Mouse (Mus musculus): ENCODE measurements around the gene Cpox. TPM values are rescaled to one million over a fixed set of nuclear protein-coding genes. Genes with fewer than 3 reads are reported as not detected.

The Cpox gene
- polyA plus RNA-seq, 2 experiments, result 20.3 to 24.4 TPM

GRCm38 (mm10) chr16:58700174-58700573 is 30.1 kb downstream of the Cpox start:
- no peak for DNase-seq (ENCODE audit: low spot score)
- H3K4me1 ChIP-seq (ENCODE audit: control insufficient read depth, insufficient read depth, low read length), result no peaks in the 10 kb centered on the region
- no peaks in the 10 kb centered on the region for H3K36me3 ChIP-seq (ENCODE audit: control insufficient read depth, insufficient read depth, low read length)
- H3K27ac ChIP-seq (replicated peaks; ENCODE audit: low read depth, low read length), result no peak overlapping the region
- TF ChIP-seq POLR2A (IDR thresholded peaks at IDR 0.05; ENCODE audit: borderline replicate concordance, extremely low read depth, insufficient read depth, insufficient read length), result no peak
- H3K4me2 ChIP-seq (replicated peaks; ENCODE audit: low read depth, low read length, severe bottlenecking), result no peak overlapping the region
- ATAC-seq (ENCODE audit: low FRiP score, low read depth), result no peak
- H3K4me3 ChIP-seq (replicated peaks; ENCODE audit: low read length), result no peak overlapping the region
- H3K9me3 ChIP-seq (ENCODE audit: control insufficient read depth, low read length), result no peaks in the 10 kb centered on the region
- WGBS, result 69% methylated on average over 6 of the region's 6 CpGs
- no peak overlapping the region for H3K9ac ChIP-seq (ENCODE audit: low read depth, low read length, severe bottlenecking)
- no peaks in the 10 kb centered on the region for H3K27me3 ChIP-seq (ENCODE audit: control insufficient read depth, insufficient read depth, low read length)

GRCm38 (mm10) chr16:58700816-58701424 is 30.8 kb downstream of the Cpox start:
- 82% methylated on average over 12 of the region's 12 CpGs for WGBS
- Histone ChIP-seq H3K27ac (replicated peaks; ENCODE audit: low read depth, low read length) (no peak overlapping the region), H3K36me3 (ENCODE audit: control insufficient read depth, insufficient read depth, low read length) (no peaks in the 10 kb centered on the region), H3K4me3 (replicated peaks; ENCODE audit: low read length) (no peak overlapping the region), H3K9me3 (ENCODE audit: control insufficient read depth, low read length) (no peaks in the 10 kb centered on the region), H3K4me2 (replicated peaks; ENCODE audit: low read depth, low read length, severe bottlenecking) (no peak overlapping the region), H3K27me3 (ENCODE audit: control insufficient read depth, insufficient read depth, low read length) (no peaks in the 10 kb centered on the region), H3K4me1 (ENCODE audit: control insufficient read depth, insufficient read depth, low read length) (no peaks in the 10 kb centered on the region), H3K9ac (ENCODE audit: low read depth, low read length, severe bottlenecking) (no peak overlapping the region)
- no peak for DNase-seq (ENCODE audit: low spot score)
- ATAC-seq (ENCODE audit: low FRiP score, low read depth), result no peak
- TF ChIP-seq POLR2A (IDR thresholded peaks at IDR 0.05; ENCODE audit: borderline replicate concordance, extremely low read depth, insufficient read depth, insufficient read length), result no peak

DNA sequence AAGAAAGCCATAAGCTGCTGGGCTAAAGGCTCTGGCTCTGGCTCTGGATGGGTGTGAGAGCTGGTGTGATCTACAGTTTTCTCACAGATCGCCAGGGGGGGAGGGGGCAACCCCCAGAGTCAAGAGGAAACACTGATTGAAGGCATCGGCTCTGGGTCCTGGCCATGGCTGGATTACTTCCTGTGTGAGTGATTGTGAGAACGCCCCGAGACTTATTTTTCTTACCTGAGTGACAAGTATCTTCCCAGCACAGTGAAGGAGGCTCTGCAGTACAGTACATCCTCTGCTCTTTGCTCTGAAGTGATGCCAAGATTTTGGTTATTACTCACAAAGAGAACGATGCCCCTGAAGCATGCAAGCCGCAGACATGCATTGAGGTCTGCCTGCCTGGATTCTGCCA is 31.7 kb downstream of the Cpox start:
- Histone ChIP-seq H3K27ac (replicated peaks; ENCODE audit: low read depth, low read length) (no peak overlapping the region), H3K9ac (ENCODE audit: low read depth, low read length, severe bottlenecking) (no peak overlapping the region), H3K27me3 (ENCODE audit: control insufficient read depth, insufficient read depth, low read length) (no peaks in the 10 kb centered on the region), H3K4me2 (replicated peaks; ENCODE audit: low read depth, low read length, severe bottlenecking) (no peak overlapping the region), H3K9me3 (ENCODE audit: control insufficient read depth, low read length) (no peaks in the 10 kb centered on the region), H3K36me3 (ENCODE audit: control insufficient read depth, insufficient read depth, low read length) (no peaks in the 10 kb centered on the region), H3K4me1 (ENCODE audit: control insufficient read depth, insufficient read depth, low read length) (no peaks in the 10 kb centered on the region), H3K4me3 (replicated peaks; ENCODE audit: low read length) (no peak overlapping the region)
- WGBS, result 38% methylated on average over 6 of the region's 6 CpGs
- no peak for DNase-seq (ENCODE audit: low spot score)
- no peak for TF ChIP-seq POLR2A (IDR thresholded peaks at IDR 0.05; ENCODE audit: borderline replicate concordance, extremely low read depth, insufficient read depth, insufficient read length)
- ATAC-seq (ENCODE audit: low FRiP score, low read depth), result no peak

DNA sequence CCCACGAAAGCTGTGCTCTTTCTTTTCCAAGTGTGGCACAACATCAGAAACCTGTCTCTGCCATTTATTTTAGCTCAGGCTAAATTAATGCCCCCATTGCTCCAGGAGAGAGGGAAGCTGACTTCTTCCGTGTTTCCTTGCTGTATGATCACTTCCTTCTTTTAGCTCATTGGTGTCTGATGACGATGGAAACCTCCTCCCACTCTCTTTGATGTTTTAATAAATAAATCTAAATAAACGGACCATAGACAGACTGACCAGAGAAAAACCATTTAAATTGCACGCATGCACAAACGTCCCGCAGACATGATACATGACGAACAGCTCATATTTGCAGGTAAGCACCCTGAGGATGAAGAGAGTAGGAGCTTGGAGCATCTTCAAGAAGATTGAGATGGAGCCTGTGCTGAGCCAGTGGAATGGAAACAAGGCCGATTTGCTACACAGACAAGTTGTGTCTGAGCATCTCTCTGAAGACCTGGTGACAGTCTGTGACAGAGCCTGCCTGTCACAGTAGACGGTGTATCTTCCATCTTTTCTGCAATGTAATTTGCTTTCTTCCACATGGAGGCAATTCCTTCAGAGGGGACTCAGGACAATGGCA is 32.3 kb downstream of the Cpox start:
- H3K4me1 ChIP-seq (ENCODE audit: control insufficient read depth, insufficient read depth, low read length), result no peaks in the 10 kb centered on the region
- no peaks in the 10 kb centered on the region for H3K9me3 ChIP-seq (ENCODE audit: control insufficient read depth, low read length)
- 76% methylated on average over 10 of the region's 10 CpGs for WGBS
- ATAC-seq (ENCODE audit: low FRiP score, low read depth) (no peak), DNase-seq (ENCODE audit: low spot score) (no peak)
- no peak overlapping the region for H3K27ac ChIP-seq (replicated peaks; ENCODE audit: low read depth, low read length)
- H3K9ac ChIP-seq (ENCODE audit: low read depth, low read length, severe bottlenecking), result no peak overlapping the region
- no peak overlapping the region for H3K4me3 ChIP-seq (replicated peaks; ENCODE audit: low read length)
- H3K36me3 ChIP-seq (ENCODE audit: control insufficient read depth, insufficient read depth, low read length), result no peaks in the 10 kb centered on the region
- no peak for TF ChIP-seq POLR2A (IDR thresholded peaks at IDR 0.05; ENCODE audit: borderline replicate concordance, extremely low read depth, insufficient read depth, insufficient read length)
- no peak overlapping the region for H3K4me2 ChIP-seq (replicated peaks; ENCODE audit: low read depth, low read length, severe bottlenecking)
- H3K27me3 ChIP-seq (ENCODE audit: control insufficient read depth, insufficient read depth, low read length), result no peaks in the 10 kb centered on the region

DNA sequence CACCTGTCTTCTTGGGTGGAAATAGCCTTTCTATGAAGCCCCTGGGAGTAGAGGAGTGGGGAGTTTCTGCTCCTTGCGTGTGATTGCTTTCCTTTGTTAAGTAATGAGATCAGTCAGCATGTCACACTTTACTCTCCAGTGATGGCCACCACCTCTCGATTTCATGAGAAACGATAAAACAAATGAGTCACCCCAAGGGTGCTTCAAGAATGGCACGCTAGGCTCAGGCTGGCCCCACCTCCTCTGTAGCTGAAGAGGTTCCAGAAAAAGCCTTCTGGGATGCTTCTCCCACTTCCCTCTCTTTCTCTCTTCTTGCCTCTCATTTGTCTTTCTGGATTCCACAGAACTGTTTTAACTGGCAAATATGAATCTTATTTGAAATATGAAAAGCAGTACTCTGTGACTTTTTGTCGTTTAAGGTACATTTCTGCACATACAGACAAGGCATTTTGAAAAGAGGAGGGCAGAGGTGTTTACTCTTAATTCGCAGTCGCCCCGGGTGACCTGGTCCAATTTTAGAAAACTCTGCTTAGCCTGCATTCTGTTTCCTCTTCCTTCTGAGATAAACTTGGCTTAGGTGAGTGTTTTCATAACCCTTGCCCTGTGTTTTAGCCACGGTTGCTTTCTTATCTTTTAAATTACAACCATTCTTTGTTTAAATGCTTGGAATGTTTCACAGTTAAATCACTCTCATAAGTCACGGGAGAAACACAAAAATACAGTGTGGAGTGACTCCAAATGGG is 33.5 kb downstream of the Cpox start:
- DNase-seq (ENCODE audit: low spot score) (no peak), ATAC-seq (ENCODE audit: low FRiP score, low read depth) (no peak)
- Histone ChIP-seq H3K27me3 (ENCODE audit: control insufficient read depth, insufficient read depth, low read length) (no peaks in the 10 kb centered on the region), H3K4me1 (ENCODE audit: control insufficient read depth, insufficient read depth, low read length) (no peaks in the 10 kb centered on the region), H3K36me3 (ENCODE audit: control insufficient read depth, insufficient read depth, low read length) (no peaks in the 10 kb centered on the region), H3K27ac (replicated peaks; ENCODE audit: low read depth, low read length) (no peak overlapping the region), H3K9ac (ENCODE audit: low read depth, low read length, severe bottlenecking) (no peak overlapping the region), H3K9me3 (ENCODE audit: control insufficient read depth, low read length) (no peaks in the 10 kb centered on the region), H3K4me3 (replicated peaks; ENCODE audit: low read length) (no peak overlapping the region), H3K4me2 (replicated peaks; ENCODE audit: low read depth, low read length, severe bottlenecking) (no peak overlapping the region)
- WGBS, result 45% methylated on average over 10 of the region's 10 CpGs
- TF ChIP-seq POLR2A (IDR thresholded peaks at IDR 0.05; ENCODE audit: borderline replicate concordance, extremely low read depth, insufficient read depth, insufficient read length), result no peak

All from limb, embryonic 14.5 days (tissue).